Mouse (Mus musculus) megakaryocyte, embryonic 14.5 days (primary cell): Measurements from ENCODE around the gene Pkdcc.

Experiments
- FLI1 ChIP-seq: IDR thresholded peaks from 2 replicates; pipeline ENCODE4 v1.6.1; 2012; ENCODE audit warnings: low read length, inconsistent platforms, mixed read lengths
- GATA1 ChIP-seq: IDR thresholded peaks from 3 replicates; pipeline ENCODE4 v1.6.1; 2012; ENCODE audit warnings: mixed read lengths, low read length, inconsistent platforms, borderline replicate concordance

DNA sequence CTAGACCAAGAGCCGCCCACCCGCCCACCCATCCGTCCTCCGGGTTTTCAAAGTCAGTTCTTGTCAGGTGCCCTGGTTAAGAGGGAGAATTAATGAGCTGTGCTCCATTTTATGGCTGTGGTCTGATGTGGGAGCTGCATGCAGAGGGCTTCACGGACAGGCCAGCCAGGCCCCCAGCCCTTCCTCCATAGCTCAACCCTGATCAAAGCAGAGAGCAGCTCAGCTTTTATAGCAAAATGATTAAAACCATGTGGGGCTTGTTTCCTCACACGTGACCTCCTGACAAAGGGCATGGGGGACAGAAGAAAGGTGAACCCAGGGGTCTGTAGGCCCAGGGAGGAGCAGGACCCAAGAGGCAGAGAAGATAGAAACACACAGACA, 36.0 kb upstream of the Pkdcc start:
- TF ChIP-seq GATA1 (no peak), FLI1 (no peak)
